Mouse (Mus musculus): ENCODE data around the gene Yod1. TPM values are rescaled to one million over a fixed set of nuclear protein-coding genes. Genes with fewer than 3 reads are reported as not detected.

The Yod1 gene
- polyA plus RNA-seq, 1 experiment from 2014 or later, result 8.9 TPM

GRCm38 (mm10) chr1:130746819-130747218 lies 29.7 kb downstream of the Yod1 start:
- Histone ChIP-seq H3K27me3 (replicated peaks; ENCODE audit: control insufficient read depth, insufficient read depth, low read length) (no peaks in the 10 kb centered on the region), H3K27ac (ENCODE audit: low read depth, low read length) (no peak overlapping the region), H3K4me1 (ENCODE audit: control insufficient read depth, insufficient read depth, low read length) (no peaks in the 10 kb centered on the region), H3K4me3 (ENCODE audit: low read depth, low read length) (no peak overlapping the region), H3K36me3 (ENCODE audit: control insufficient read depth, insufficient read depth, low read length) (no peaks in the 10 kb centered on the region), H3K9me3 (replicated peaks; ENCODE audit: control insufficient read depth, low read length) (no peaks in the 10 kb centered on the region), H3K4me2 (ENCODE audit: low read length) (no peak overlapping the region), H3K9ac (ENCODE audit: low read length) (no peak overlapping the region)
- no peak for ATAC-seq
- DNase-seq (ENCODE audit: low spot score), result no peak
- WGBS, result 94% methylated on average over 3 of the region's 3 CpGs

GRCm38 (mm10) chr1:130759689-130760088 lies 42.6 kb downstream of the Yod1 start:
- no peaks in the 10 kb centered on the region for H3K4me1 ChIP-seq (ENCODE audit: control insufficient read depth, insufficient read depth, low read length)
- no peak overlapping the region for H3K4me2 ChIP-seq (ENCODE audit: low read length)
- no peak overlapping the region for H3K4me3 ChIP-seq (ENCODE audit: low read depth, low read length)
- H3K27me3 ChIP-seq (replicated peaks; ENCODE audit: control insufficient read depth, insufficient read depth, low read length), result no peaks in the 10 kb centered on the region
- no peak for DNase-seq (ENCODE audit: low spot score)
- no peaks in the 10 kb centered on the region for H3K36me3 ChIP-seq (ENCODE audit: control insufficient read depth, insufficient read depth, low read length)
- H3K27ac ChIP-seq (ENCODE audit: low read depth, low read length), result no peak overlapping the region
- no peaks in the 10 kb centered on the region for H3K9me3 ChIP-seq (replicated peaks; ENCODE audit: control insufficient read depth, low read length)
- 90% methylated on average over 9 of the region's 9 CpGs for WGBS
- no peak for ATAC-seq
- no peak overlapping the region for H3K9ac ChIP-seq (ENCODE audit: low read length)

GRCm38 (mm10) chr1:130761597-130761996 lies 44.5 kb downstream of the Yod1 start:
- Histone ChIP-seq H3K9me3 (replicated peaks; ENCODE audit: control insufficient read depth, low read length) (no peaks in the 10 kb centered on the region), H3K9ac (ENCODE audit: low read length) (no peak overlapping the region), H3K27me3 (replicated peaks; ENCODE audit: control insufficient read depth, insufficient read depth, low read length) (no peaks in the 10 kb centered on the region), H3K27ac (ENCODE audit: low read depth, low read length) (no peak overlapping the region), H3K4me1 (ENCODE audit: control insufficient read depth, insufficient read depth, low read length) (no peaks in the 10 kb centered on the region), H3K4me3 (ENCODE audit: low read depth, low read length) (no peak overlapping the region), H3K36me3 (ENCODE audit: control insufficient read depth, insufficient read depth, low read length) (no peaks in the 10 kb centered on the region), H3K4me2 (ENCODE audit: low read length) (no peak overlapping the region)
- 87% methylated on average over 1 of the region's 1 CpGs for WGBS
- DNase-seq (ENCODE audit: low spot score), result no peak
- ATAC-seq, result no peak

- Histone ChIP-seq H3K9ac (ENCODE audit: low read length) (no peak overlapping the region), H3K4me2 (ENCODE audit: low read length) (no peak overlapping the region), H3K36me3 (ENCODE audit: control insufficient read depth, insufficient read depth, low read length) (no peaks in the 10 kb centered on the region), H3K4me1 (ENCODE audit: control insufficient read depth, insufficient read depth, low read length) (no peaks in the 10 kb centered on the region), H3K9me3 (replicated peaks; ENCODE audit: control insufficient read depth, low read length) (no peaks in the 10 kb centered on the region), H3K4me3 (ENCODE audit: low read depth, low read length) (no peak overlapping the region), H3K27me3 (replicated peaks; ENCODE audit: control insufficient read depth, insufficient read depth, low read length) (no peaks in the 10 kb centered on the region), H3K27ac (ENCODE audit: low read depth, low read length) (no peak overlapping the region)
- 81% methylated on average over 3 of the region's 3 CpGs for WGBS
- DNase-seq (ENCODE audit: low spot score) (no peak), ATAC-seq (no peak)
Measured at GRCm38 (mm10) chr1:130762045-130762760, 45.1 kb downstream of the Yod1 start.

GRCm38 (mm10) chr1:130764027-130764461 lies 46.9 kb downstream of the Yod1 start:
- no peaks in the 10 kb centered on the region for H3K27me3 ChIP-seq (replicated peaks; ENCODE audit: control insufficient read depth, insufficient read depth, low read length)
- 92% methylated on average over 12 of the region's 12 CpGs for WGBS
- no peaks in the 10 kb centered on the region for H3K4me1 ChIP-seq (ENCODE audit: control insufficient read depth, insufficient read depth, low read length)
- H3K9me3 ChIP-seq (replicated peaks; ENCODE audit: control insufficient read depth, low read length), result no peaks in the 10 kb centered on the region
- H3K9ac ChIP-seq (ENCODE audit: low read length), result no peak overlapping the region
- no peak overlapping the region for H3K4me2 ChIP-seq (ENCODE audit: low read length)
- H3K4me3 ChIP-seq (ENCODE audit: low read depth, low read length), result no peak overlapping the region
- H3K27ac ChIP-seq (ENCODE audit: low read depth, low read length), result no peak overlapping the region
- DNase-seq (ENCODE audit: low spot score) (no peak), ATAC-seq (no peak)
- no peaks in the 10 kb centered on the region for H3K36me3 ChIP-seq (ENCODE audit: control insufficient read depth, insufficient read depth, low read length)

GRCm38 (mm10) chr1:130767066-130767465 lies 49.9 kb downstream of the Yod1 start:
- Histone ChIP-seq H3K36me3 (ENCODE audit: control insufficient read depth, insufficient read depth, low read length) (no peaks in the 10 kb centered on the region), H3K4me3 (ENCODE audit: low read depth, low read length) (no peak overlapping the region), H3K9me3 (replicated peaks; ENCODE audit: control insufficient read depth, low read length) (no peaks in the 10 kb centered on the region), H3K4me2 (ENCODE audit: low read length) (no peak overlapping the region), H3K9ac (ENCODE audit: low read length) (no peak overlapping the region), H3K27ac (ENCODE audit: low read depth, low read length) (no peak overlapping the region), H3K27me3 (replicated peaks; ENCODE audit: control insufficient read depth, insufficient read depth, low read length) (no peaks in the 10 kb centered on the region), H3K4me1 (ENCODE audit: control insufficient read depth, insufficient read depth, low read length) (no peaks in the 10 kb centered on the region)
- WGBS, result 79% methylated on average over 5 of the region's 5 CpGs
- ATAC-seq (no peak), DNase-seq (ENCODE audit: low spot score) (no peak)

GRCm38 (mm10) chr1:130769925-130770324 lies 52.8 kb downstream of the Yod1 start:
- H3K4me1 ChIP-seq (ENCODE audit: control insufficient read depth, insufficient read depth, low read length), result no peaks in the 10 kb centered on the region
- H3K27me3 ChIP-seq (replicated peaks; ENCODE audit: control insufficient read depth, insufficient read depth, low read length), result no peaks in the 10 kb centered on the region
- no peak overlapping the region for H3K27ac ChIP-seq (ENCODE audit: low read depth, low read length)
- no peak overlapping the region for H3K4me3 ChIP-seq (ENCODE audit: low read depth, low read length)
- no peaks in the 10 kb centered on the region for H3K9me3 ChIP-seq (replicated peaks; ENCODE audit: control insufficient read depth, low read length)
- no peaks in the 10 kb centered on the region for H3K36me3 ChIP-seq (ENCODE audit: control insufficient read depth, insufficient read depth, low read length)
- DNase-seq (ENCODE audit: low spot score) (no peak), ATAC-seq (no peak)
- no peak overlapping the region for H3K4me2 ChIP-seq (ENCODE audit: low read length)
- no peak overlapping the region for H3K9ac ChIP-seq (ENCODE audit: low read length)
- WGBS, result 88% methylated on average over 2 of the region's 2 CpGs

GRCm38 (mm10) chr1:130770487-130770886 lies 53.4 kb downstream of the Yod1 start:
- Histone ChIP-seq H3K4me2 (ENCODE audit: low read length) (no peak overlapping the region), H3K36me3 (ENCODE audit: control insufficient read depth, insufficient read depth, low read length) (no peaks in the 10 kb centered on the region), H3K27me3 (replicated peaks; ENCODE audit: control insufficient read depth, insufficient read depth, low read length) (no peaks in the 10 kb centered on the region), H3K9me3 (replicated peaks; ENCODE audit: control insufficient read depth, low read length) (no peaks in the 10 kb centered on the region), H3K4me3 (ENCODE audit: low read depth, low read length) (no peak overlapping the region), H3K27ac (ENCODE audit: low read depth, low read length) (no peak overlapping the region), H3K9ac (ENCODE audit: low read length) (no peak overlapping the region), H3K4me1 (ENCODE audit: control insufficient read depth, insufficient read depth, low read length) (no peaks in the 10 kb centered on the region)
- no peak for ATAC-seq
- 93% methylated on average over 4 of the region's 4 CpGs for WGBS
- no peak for DNase-seq (ENCODE audit: low spot score)

GRCm38 (mm10) chr1:130770981-130771494 lies 53.9 kb downstream of the Yod1 start:
- Histone ChIP-seq H3K4me1 (ENCODE audit: control insufficient read depth, insufficient read depth, low read length) (no peaks in the 10 kb centered on the region), H3K4me2 (ENCODE audit: low read length) (no peak overlapping the region), H3K27me3 (replicated peaks; ENCODE audit: control insufficient read depth, insufficient read depth, low read length) (no peaks in the 10 kb centered on the region), H3K9ac (ENCODE audit: low read length) (no peak overlapping the region), H3K4me3 (ENCODE audit: low read depth, low read length) (no peak overlapping the region), H3K27ac (ENCODE audit: low read depth, low read length) (no peak overlapping the region), H3K9me3 (replicated peaks; ENCODE audit: control insufficient read depth, low read length) (no peaks in the 10 kb centered on the region), H3K36me3 (ENCODE audit: control insufficient read depth, insufficient read depth, low read length) (no peaks in the 10 kb centered on the region)
- 80% methylated on average over 3 of the region's 3 CpGs for WGBS
- no peak for DNase-seq (ENCODE audit: low spot score)
- no peak for ATAC-seq
